Mouse (Mus musculus): ENCODE results near the gene Ifne.

GRCm38 (mm10) chr4:88878772-88879171, 1.2 kb downstream of the Ifne start:
- no peak for TF ChIP-seq POLR2A (IDR thresholded peaks at IDR 0.05; ENCODE audit: borderline replicate concordance, extremely low read depth, insufficient read depth, insufficient read length, poor library complexity, severe bottlenecking)
- no peak for TF ChIP-seq CTCF (IDR thresholded peaks at IDR 0.05; ENCODE audit: borderline replicate concordance, extremely low read depth, insufficient read depth, insufficient read length)

All from brain, embryonic 14.5 days (tissue).